Mouse (Mus musculus) MEL (cell line): ENCODE measurements at regions not wholly inside any gene's neighbourhood (a gene's known extent, or its start where the extent isn't known, plus 50 kb on each side); places are given as distances from the start of the nearest gene placed in this dataset.

Experiments used
- DNase-seq: peaks from one replicate; pipeline ENCODE4 v3.0.0; 2011; ENCODE audit warnings: low read depth, low spot score
- H3K27ac ChIP-seq: 2 replicates; pipeline ENCODE4 v1.5.1; 2012; ENCODE audit warnings: low read depth, mild to moderate bottlenecking, control low read depth, low read length, moderate library complexity; ENCODE audit not compliant: control insufficient read depth
- H3K27me3 ChIP-seq, 2 experiments: fragments of 150-350 bp in 1 of 2; sonication (generic) in 1 of 2; 2 replicates each; pipeline ENCODE4 v1.6.1; 2012; ENCODE audit warnings: low read length in 2 of 2, mild to moderate bottlenecking in 2 of 2, improper control_type of control experiment in 1 of 2, moderate library complexity in 1 of 2; ENCODE audit not compliant: insufficient read depth in 2 of 2, control insufficient read depth in 1 of 2
- H3K36me3 ChIP-seq, 2 experiments: 2 replicates each; pipeline ENCODE4 v1.6.1; 2012 to 2014; ENCODE audit warnings: low read length in 2 of 2, improper control_type of control experiment in 1 of 2, inconsistent platforms in 1 of 2, mild to moderate bottlenecking in 1 of 2; ENCODE audit not compliant: insufficient read depth in 2 of 2, control insufficient read depth in 1 of 2
- H3K4me1 ChIP-seq, 2 experiments: fragments of 150-350 bp in 1 of 2; sonication (generic) in 1 of 2; 2 replicates each; pipeline ENCODE4 v1.6.1; 2012; ENCODE audit warnings: low read length in 2 of 2, improper control_type of control experiment in 1 of 2, mild to moderate bottlenecking in 1 of 2; ENCODE audit not compliant: insufficient read depth in 2 of 2, control insufficient read depth in 1 of 2
- H3K4me3 ChIP-seq, 2 experiments: fragments of 150-350 bp in 1 of 2; sonication (generic) in 1 of 2; 2 replicates each; pipeline ENCODE4 v1.5.1; 2012; ENCODE audit warnings: low read depth in 2 of 2, low read length in 2 of 2, mild to moderate bottlenecking in 2 of 2, moderate library complexity in 2 of 2, control low read depth in 1 of 2, improper control_type of control experiment in 1 of 2; ENCODE audit not compliant: control insufficient read depth in 1 of 2, insufficient read depth in 1 of 2
- H3K79me2 ChIP-seq: 2 replicates; pipeline ENCODE4 v1.6.1; 2012; ENCODE audit warnings: mild to moderate bottlenecking, low read length, moderate library complexity; ENCODE audit not compliant: control insufficient read depth, poor library complexity, insufficient read depth
- H3K9ac ChIP-seq: 2 replicates; pipeline ENCODE4 v1.6.1; 2012; ENCODE audit warnings: low read depth, mild to moderate bottlenecking, control low read depth, low read length, moderate library complexity; ENCODE audit not compliant: control insufficient read depth, poor library complexity, severe bottlenecking
- H3K9me3 ChIP-seq: fragments of 150-350 bp; sonication (generic); replicated peaks from 2 replicates; pipeline ENCODE4 v1.6.1; 2012; ENCODE audit warnings: mild to moderate bottlenecking, low read length, improper control_type of control experiment, moderate library complexity; ENCODE audit not compliant: insufficient read depth
- BHLHE40 ChIP-seq: IDR thresholded peaks from 2 replicates; pipeline ENCODE4 v1.6.1; 2012; ENCODE audit warnings: low read depth, mild to moderate bottlenecking, inconsistent platforms, low read length, improper control_type of control experiment, borderline replicate concordance
- CTCF ChIP-seq, 3 experiments: IDR thresholded peaks in 2 of 3; conservative IDR thresholded peaks in 1 of 3; 2 replicates each; pipeline ENCODE4 v1.5.1; 2011 to 2012; ENCODE audit warnings: low read length in 3 of 3, low read depth in 2 of 3, mild to moderate bottlenecking in 2 of 3, improper control_type of control experiment in 1 of 3, inconsistent platforms in 1 of 3, mixed read lengths in 1 of 3, moderate library complexity in 1 of 3; ENCODE audit not compliant: control insufficient read depth in 1 of 3, insufficient read depth in 1 of 3, poor library complexity in 1 of 3, severe bottlenecking in 1 of 3
- E2F4 ChIP-seq: IDR thresholded peaks from 2 replicates; pipeline ENCODE4 v1.6.1; 2011; ENCODE audit warnings: low read depth, low read length, improper control_type of control experiment, borderline replicate concordance
- ELF1 ChIP-seq: IDR thresholded peaks from 2 replicates; pipeline ENCODE4 v1.6.1; 2014; ENCODE audit warnings: low read depth, mild to moderate bottlenecking, inconsistent platforms, low read length, improper control_type of control experiment, moderate library complexity
- MAX ChIP-seq: IDR thresholded peaks from 2 replicates; pipeline ENCODE4 v1.6.1; 2011; ENCODE audit warnings: low read length, improper control_type of control experiment
- MAZ ChIP-seq: IDR thresholded peaks from 2 replicates; pipeline ENCODE4 v1.6.1; 2012; ENCODE audit warnings: low read depth, mild to moderate bottlenecking, inconsistent platforms, low read length, improper control_type of control experiment
- MEF2A ChIP-seq: IDR thresholded peaks from 2 replicates; pipeline ENCODE4 v1.6.1; 2014; ENCODE audit warnings: low read depth, mild to moderate bottlenecking, inconsistent platforms, low read length, improper control_type of control experiment; ENCODE audit not compliant: poor library complexity, insufficient replicate concordance, severe bottlenecking; ENCODE audit errors: extremely low read depth
- MYB ChIP-seq: IDR thresholded peaks from 2 replicates; pipeline ENCODE4 v1.6.1; 2011; ENCODE audit warnings: mild to moderate bottlenecking, low read depth, low read length, improper control_type of control experiment
- NELFE ChIP-seq: IDR thresholded peaks from 2 replicates; pipeline ENCODE4 v1.6.1; 2011; ENCODE audit warnings: low read depth, low read length, improper control_type of control experiment
- POLR2AphosphoS2 ChIP-seq: IDR thresholded peaks from 2 replicates; pipeline ENCODE4 v1.6.1; 2011; ENCODE audit warnings: low read length, improper control_type of control experiment
- SMC3 ChIP-seq: IDR thresholded peaks from 2 replicates; pipeline ENCODE4 v1.6.1; 2011; ENCODE audit warnings: low read depth, low read length, improper control_type of control experiment
- TAL1 ChIP-seq: IDR thresholded peaks from 2 replicates; pipeline ENCODE4 v1.6.1; 2012; ENCODE audit warnings: mild to moderate bottlenecking, inconsistent platforms, low read length, moderate library complexity, mixed read lengths
- TBP ChIP-seq: IDR thresholded peaks from 2 replicates; pipeline ENCODE4 v1.8.0; 2011; ENCODE audit warnings: low read depth, low read length, improper control_type of control experiment
- UBTF ChIP-seq: IDR thresholded peaks from 2 replicates; pipeline ENCODE4 v1.6.1; 2012; ENCODE audit warnings: low read depth, mild to moderate bottlenecking, inconsistent platforms, low read length, improper control_type of control experiment, moderate library complexity, borderline replicate concordance; ENCODE audit not compliant: insufficient read depth
- USF1 ChIP-seq: IDR thresholded peaks from 2 replicates; pipeline ENCODE4 v1.6.1; 2014; ENCODE audit warnings: low read depth, mild to moderate bottlenecking, inconsistent platforms, low read length, improper control_type of control experiment, moderate library complexity
- USF2 ChIP-seq, 2 experiments: IDR thresholded peaks; 2 replicates each; pipeline ENCODE4 v1.6.1; 2011 to 2012; ENCODE audit warnings: improper control_type of control experiment in 2 of 2, low read length in 2 of 2, borderline replicate concordance in 1 of 2, inconsistent platforms in 1 of 2, low read depth in 1 of 2, mild to moderate bottlenecking in 1 of 2; ENCODE audit not compliant: insufficient read depth in 1 of 2

DNA sequence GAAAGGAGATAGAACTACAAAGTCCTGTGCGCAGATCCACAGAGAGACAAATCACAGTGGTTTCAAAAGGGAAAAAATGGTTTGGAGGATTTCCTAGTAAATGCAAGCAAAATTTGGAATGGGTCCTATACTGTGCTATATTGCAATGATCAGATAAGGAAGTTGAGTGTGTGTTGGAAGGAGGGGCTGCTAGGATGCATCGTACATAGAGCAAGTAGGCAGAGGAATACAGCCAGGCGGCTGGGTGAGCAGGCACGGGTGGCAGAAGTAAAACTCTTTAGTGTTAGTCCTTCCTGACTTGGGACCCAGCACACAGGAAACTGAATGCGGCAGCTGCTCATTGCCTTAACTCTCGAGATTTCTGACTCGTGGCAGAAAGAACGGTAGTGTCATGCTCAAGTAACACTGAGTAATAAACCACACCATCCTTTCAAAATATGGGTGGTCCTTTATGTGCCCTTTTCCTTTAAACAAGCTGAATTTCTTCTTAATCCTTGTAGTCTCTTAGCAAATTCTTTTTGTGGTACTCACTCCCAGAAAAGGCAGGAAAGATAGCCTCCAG lies 87.0 kb upstream of the Itprid2 start:
- DNase-seq, result no peak
- H3K27me3 ChIP-seq, result peaks cover 8 to 9% of the 10 kb centered on the region in 2 experiments
- no peaks in the 10 kb centered on the region for H3K4me1 ChIP-seq
- H3K9ac ChIP-seq, result no peak overlapping the region
- no peak overlapping the region for H3K27ac ChIP-seq
- no peaks in the 10 kb centered on the region for H3K9me3 ChIP-seq
- H3K36me3 ChIP-seq, result no peaks in the 10 kb centered on the region
- H3K79me2 ChIP-seq, result no peaks in the 10 kb centered on the region
- no peak overlapping the region for H3K4me3 ChIP-seq
- TF ChIP-seq POLR2AphosphoS2, result no peak
- TF ChIP-seq NELFE, result no peak
- TF ChIP-seq, all 39 proteins: peak for 0

DNA sequence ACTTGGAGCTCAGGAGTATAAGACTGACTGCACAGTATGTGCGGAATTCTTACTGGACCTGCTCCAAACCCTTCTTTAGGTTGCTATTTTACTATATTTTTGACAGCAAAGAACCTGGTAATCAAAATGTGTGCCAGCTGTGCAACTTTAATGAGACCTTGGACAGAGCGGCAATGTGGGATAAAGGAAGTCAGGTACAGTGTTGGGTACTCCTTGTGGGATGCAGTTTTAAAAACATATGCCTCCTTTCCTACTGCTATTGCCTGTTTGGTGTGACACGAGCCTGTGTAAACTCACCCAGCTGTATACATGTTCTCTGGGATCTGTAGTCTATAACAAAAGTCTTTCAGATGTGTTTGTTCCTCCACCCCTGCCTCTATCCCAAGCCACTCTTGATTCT lies 85.4 kb upstream of the Itprid2 start:
- no peaks in the 10 kb centered on the region for H3K4me1 ChIP-seq
- no peak overlapping the region for H3K27ac ChIP-seq
- no peak overlapping the region for H3K9ac ChIP-seq
- H3K36me3 ChIP-seq, result no peaks in the 10 kb centered on the region
- no peak overlapping the region for H3K4me3 ChIP-seq
- TF ChIP-seq MYB (no peak), UBTF (no peak), SMC3 (no peak), USF2 (IDR thresholded peaks at IDR 0.05; ENCODE audit: borderline replicate concordance in 1 of 2, insufficient read depth in 1 of 2, low read depth in 1 of 2, low read length in 2 of 2) (no peak), E2F4 (no peak), TBP (no peak), TAL1 (no peak), CTCF (IDR thresholded peaks at IDR 0.05 in 2 of 3, conservative IDR thresholded peaks at IDR 0.05 in 1 of 3; ENCODE audit: control insufficient read depth in 1 of 3, insufficient read depth in 1 of 3, low read depth in 2 of 3, low read length in 3 of 3, poor library complexity in 1 of 3, severe bottlenecking in 1 of 3) (no peak), MEF2A (no peak), USF1 (no peak), ELF1 (no peak)
- DNase-seq, result no peak
- H3K79me2 ChIP-seq, result no peaks in the 10 kb centered on the region
- H3K9me3 ChIP-seq, result no peaks in the 10 kb centered on the region
- H3K27me3 ChIP-seq, result peaks cover 7 to 9% of the 10 kb centered on the region in 2 experiments

GRCm38 (mm10) chr2:79550432-79550831 lies 84.7 kb upstream of the Itprid2 start:
- TF ChIP-seq USF1 (no peak), MAZ (no peak), MAX (no peak), SMC3 (no peak), BHLHE40 (no peak)
- Histone ChIP-seq H3K4me3 (no peak overlapping the region), H3K79me2 (no peaks in the 10 kb centered on the region), H3K4me1 (no peaks in the 10 kb centered on the region), H3K9ac (no peak overlapping the region), H3K36me3 (no peaks in the 10 kb centered on the region), H3K27me3 (peaks cover 7 to 9% of the 10 kb centered on the region in 2 experiments), H3K27ac (no peak overlapping the region), H3K9me3 (no peaks in the 10 kb centered on the region)
- DNase-seq, result no peak
